Mouse (Mus musculus): Measurements from ENCODE around the gene Cdk14.

- TF ChIP-seq CTCF (IDR thresholded peaks at IDR 0.05; ENCODE audit: extremely low read depth, insufficient read depth, insufficient read length, insufficient replicate concordance) (no peak), POLR2A (IDR thresholded peaks at IDR 0.05; ENCODE audit: low read depth, low read length) (no peak)
Measured at GRCm38 (mm10) chr5:5297222-5297621, 122.9 kb downstream of the Cdk14 start.

All from spleen, adult 2 months (tissue).